Mouse (Mus musculus) T-helper 1 cell (primary cell): Measurements from ENCODE around the gene Cdc42.

Experiments used
- in situ Hi-C: fragments of 300-600 bp; cut with MboI, MseI; formaldehyde crosslinking; loops from one replicate; pipeline ENCODE4 v1.15.1; 2025; ENCODE audit warnings: high pct_unique_total_duplicates

The Cdc42 gene

GRCm38 (mm10) chr4:137287206-137287605 is 70.3 kb downstream of the Cdc42 start:
- in situ Hi-C loops = loop anchor here (5.0 to 10.0 kb wide), 3 partner anchors 105 to 392 kb away; partner anchors contain the start of genes C1qa and C1qc

- in situ Hi-C loops = loop anchor here (5.0 to 10.0 kb wide), 3 partner anchors 104 to 392 kb away; partner anchors contain the start of genes C1qa and C1qc
These were observed 70.9 kb downstream of the Cdc42 start for GRCm38 (mm10) chr4:137286662-137286953.

- in situ Hi-C loops = loop anchor here (5.0 to 10.0 kb wide), 3 partner anchors 104 to 391 kb away; partner anchors contain the start of genes C1qa and C1qc
These were observed 71.5 kb downstream of the Cdc42 start for GRCm38 (mm10) chr4:137285876-137286661.

GRCm38 (mm10) chr4:137283407-137283732 is 74.2 kb downstream of the Cdc42 start:
- in situ Hi-C loops = loop anchor here (10.0 kb wide), 1 partner anchor 389 kb away; the partner anchor contains the start of genes C1qa and C1qc

GRCm38 (mm10) chr4:137282584-137283406 is 74.7 kb downstream of the Cdc42 start:
- in situ Hi-C loops = loop anchor here (10.0 kb wide), 1 partner anchor 388 kb away; the partner anchor contains the start of genes C1qa and C1qc

- in situ Hi-C loops = loop anchor here (10.0 kb wide), 1 partner anchor 387 kb away; the partner anchor contains the start of genes C1qa and C1qc
These were observed 75.4 kb downstream of the Cdc42 start for GRCm38 (mm10) chr4:137282122-137282521.

- in situ Hi-C loops = loop anchor here (10.0 kb wide), 1 partner anchor 386 kb away; the partner anchor contains the start of genes C1qa and C1qc
These were observed 76.2 kb downstream of the Cdc42 start for GRCm38 (mm10) chr4:137281273-137281672.

GRCm38 (mm10) chr4:137279346-137279745 is 78.2 kb downstream of the Cdc42 start:
- in situ Hi-C loops = no loop called here

GRCm38 (mm10) chr4:137278144-137279040 is 79.1 kb downstream of the Cdc42 start:
- in situ Hi-C loops = no loop called here

GRCm38 (mm10) chr4:137277600-137278143 is 79.8 kb downstream of the Cdc42 start:
- in situ Hi-C loops = no loop called here

GRCm38 (mm10) chr4:137277166-137277513 is 80.4 kb downstream of the Cdc42 start, which contains the start of gene Wnt4:
Gene Wnt4, plus strand, starts transcription at chr4:137277489.
- in situ Hi-C loops = no loop called here

GRCm38 (mm10) chr4:137276443-137277165 is 80.9 kb downstream of the Cdc42 start:
- in situ Hi-C loops = no loop called here

- in situ Hi-C loops = no loop called here
These were observed 83.2 kb downstream of the Cdc42 start for GRCm38 (mm10) chr4:137274304-137274703.

GRCm38 (mm10) chr4:137271856-137272255 is 85.7 kb downstream of the Cdc42 start:
- in situ Hi-C loops = no loop called here
